Mouse (Mus musculus): ENCODE measurements around the gene Trpc6. TPM values are rescaled to one million over a fixed set of nuclear protein-coding genes. Genes with fewer than 3 reads are reported as not detected.

Gene Trpc6
- polyA plus RNA-seq, 1 experiment from 2014 or later, result 4.9 TPM

- no peaks in the 10 kb centered on the region for H3K9me3 ChIP-seq (ENCODE audit: control insufficient read depth, low read depth, low read length)
- ATAC-seq (ENCODE audit: insufficient number of reproducible peaks, insufficient read depth, low FRiP score, low read depth), result no peak
- H3K27ac ChIP-seq (ENCODE audit: low read length), result no peak overlapping the region
- no peak overlapping the region for H3K4me2 ChIP-seq (replicated peaks; ENCODE audit: low read depth, low read length)
- no peaks in the 10 kb centered on the region for H3K4me1 ChIP-seq (ENCODE audit: control insufficient read depth, insufficient read depth, low read length)
- WGBS, result 48% methylated on average over 2 of the region's 2 CpGs
- no peak overlapping the region for H3K9ac ChIP-seq (replicated peaks; ENCODE audit: low read depth, low read length)
- H3K27me3 ChIP-seq (ENCODE audit: control insufficient read depth, insufficient read depth, low read length), result no peaks in the 10 kb centered on the region
- H3K4me3 ChIP-seq (ENCODE audit: low read depth, low read length), result no peak overlapping the region
- H3K36me3 ChIP-seq (ENCODE audit: control insufficient read depth, insufficient read depth, low read length), result no peaks in the 10 kb centered on the region
Measured at GRCm38 (mm10) chr9:8634344-8634743, 90.4 kb downstream of the Trpc6 start.

DNA sequence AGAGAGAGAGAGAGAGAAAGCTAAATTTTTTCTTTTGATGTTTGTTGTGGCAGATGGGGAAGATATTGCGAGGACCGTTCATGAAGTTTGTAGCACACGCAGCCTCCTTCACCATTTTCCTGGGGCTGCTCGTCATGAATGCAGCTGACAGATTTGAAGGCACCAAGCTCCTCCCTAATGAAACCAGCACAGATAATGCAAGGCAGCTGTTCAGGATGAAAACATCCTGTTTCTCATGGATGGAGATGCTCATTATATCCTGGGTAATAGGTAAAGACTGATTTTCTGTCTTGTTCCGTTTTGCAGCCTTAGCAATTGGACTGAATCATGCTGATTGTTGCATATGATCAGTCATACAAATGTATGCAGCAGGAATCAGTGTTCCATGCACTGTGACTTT, 99.5 kb downstream of the Trpc6 start:
- Histone ChIP-seq H3K4me1 (ENCODE audit: control insufficient read depth, insufficient read depth, low read length) (no peaks in the 10 kb centered on the region), H3K4me3 (ENCODE audit: low read depth, low read length) (no peak overlapping the region), H3K27ac (ENCODE audit: low read length) (no peak overlapping the region), H3K36me3 (ENCODE audit: control insufficient read depth, insufficient read depth, low read length) (no peaks in the 10 kb centered on the region), H3K9me3 (ENCODE audit: control insufficient read depth, low read depth, low read length) (no peaks in the 10 kb centered on the region), H3K9ac (replicated peaks; ENCODE audit: low read depth, low read length) (no peak overlapping the region), H3K4me2 (replicated peaks; ENCODE audit: low read depth, low read length) (no peak overlapping the region), H3K27me3 (ENCODE audit: control insufficient read depth, insufficient read depth, low read length) (no peaks in the 10 kb centered on the region)
- no peak for ATAC-seq (ENCODE audit: insufficient number of reproducible peaks, insufficient read depth, low FRiP score, low read depth)
- WGBS, result 74% methylated on average over 5 of the region's 5 CpGs

DNA sequence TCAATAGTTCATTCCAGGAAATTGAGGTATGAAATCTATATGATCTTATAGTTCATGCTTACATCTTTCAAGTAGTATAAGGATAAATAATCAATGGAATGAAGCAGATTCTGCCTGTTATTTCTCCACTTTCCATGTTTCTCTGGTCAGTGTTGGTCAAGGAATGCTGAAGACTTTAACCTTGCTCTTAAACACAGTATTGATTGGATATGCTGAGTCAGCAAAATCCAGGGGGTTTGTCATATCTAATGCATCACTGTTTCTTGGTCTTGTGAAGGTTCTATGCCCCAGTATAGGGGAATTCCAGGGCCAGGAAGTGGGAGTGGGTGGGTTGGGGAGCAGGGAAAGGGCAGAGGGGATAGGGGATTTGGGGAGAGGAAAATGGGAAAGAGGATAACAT, 111.4 kb downstream of the Trpc6 start:
- Histone ChIP-seq H3K27me3 (ENCODE audit: control insufficient read depth, insufficient read depth, low read length) (no peaks in the 10 kb centered on the region), H3K36me3 (ENCODE audit: control insufficient read depth, insufficient read depth, low read length) (no peaks in the 10 kb centered on the region), H3K4me3 (ENCODE audit: low read depth, low read length) (no peak overlapping the region), H3K9ac (replicated peaks; ENCODE audit: low read depth, low read length) (no peak overlapping the region), H3K4me2 (replicated peaks; ENCODE audit: low read depth, low read length) (no peak overlapping the region), H3K27ac (ENCODE audit: low read length) (no peak overlapping the region), H3K4me1 (ENCODE audit: control insufficient read depth, insufficient read depth, low read length) (no peaks in the 10 kb centered on the region), H3K9me3 (ENCODE audit: control insufficient read depth, low read depth, low read length) (no peaks in the 10 kb centered on the region)
- no peak for ATAC-seq (ENCODE audit: insufficient number of reproducible peaks, insufficient read depth, low FRiP score, low read depth)

GRCm38 (mm10) chr9:8672944-8673343, 129.0 kb downstream of the Trpc6 start:
- H3K4me3 ChIP-seq (ENCODE audit: low read depth, low read length), result no peak overlapping the region
- no peaks in the 10 kb centered on the region for H3K36me3 ChIP-seq (ENCODE audit: control insufficient read depth, insufficient read depth, low read length)
- no peak overlapping the region for H3K4me2 ChIP-seq (replicated peaks; ENCODE audit: low read depth, low read length)
- WGBS, result 73% methylated on average over 1 of the region's 1 CpGs
- H3K4me1 ChIP-seq (ENCODE audit: control insufficient read depth, insufficient read depth, low read length), result no peaks in the 10 kb centered on the region
- H3K27ac ChIP-seq (ENCODE audit: low read length), result no peak overlapping the region
- no peaks in the 10 kb centered on the region for H3K27me3 ChIP-seq (ENCODE audit: control insufficient read depth, insufficient read depth, low read length)
- no peak overlapping the region for H3K9ac ChIP-seq (replicated peaks; ENCODE audit: low read depth, low read length)
- ATAC-seq (ENCODE audit: insufficient number of reproducible peaks, insufficient read depth, low FRiP score, low read depth), result no peak
- H3K9me3 ChIP-seq (ENCODE audit: control insufficient read depth, low read depth, low read length), result no peaks in the 10 kb centered on the region

GRCm38 (mm10) chr9:8676607-8677006, 132.7 kb downstream of the Trpc6 start:
- Histone ChIP-seq H3K4me2 (replicated peaks; ENCODE audit: low read depth, low read length) (no peak overlapping the region), H3K4me3 (ENCODE audit: low read depth, low read length) (no peak overlapping the region), H3K9ac (replicated peaks; ENCODE audit: low read depth, low read length) (no peak overlapping the region), H3K9me3 (ENCODE audit: control insufficient read depth, low read depth, low read length) (no peaks in the 10 kb centered on the region), H3K4me1 (ENCODE audit: control insufficient read depth, insufficient read depth, low read length) (no peaks in the 10 kb centered on the region), H3K36me3 (ENCODE audit: control insufficient read depth, insufficient read depth, low read length) (no peaks in the 10 kb centered on the region), H3K27me3 (ENCODE audit: control insufficient read depth, insufficient read depth, low read length) (no peaks in the 10 kb centered on the region), H3K27ac (ENCODE audit: low read length) (no peak overlapping the region)
- 58% methylated on average over 1 of the region's 1 CpGs for WGBS
- no peak for ATAC-seq (ENCODE audit: insufficient number of reproducible peaks, insufficient read depth, low FRiP score, low read depth)

DNA sequence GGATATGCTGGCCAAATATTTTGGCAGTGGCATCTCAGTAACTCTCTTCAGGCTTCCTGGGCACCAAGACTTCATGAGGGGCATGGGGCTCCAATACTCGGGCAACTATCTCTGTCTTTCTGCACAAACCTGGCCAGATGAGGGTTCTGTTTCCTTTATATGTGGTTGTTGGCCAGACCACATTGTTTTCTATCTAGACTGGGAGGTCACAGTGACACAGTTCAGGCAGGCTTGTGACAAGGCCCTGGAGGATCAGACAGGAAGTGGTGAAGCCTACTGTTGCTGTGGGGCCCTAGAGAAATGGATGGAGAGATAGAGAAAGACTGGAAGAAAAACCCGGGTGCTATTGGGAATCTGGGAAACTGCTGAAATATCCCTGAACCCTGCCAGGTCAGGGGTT, 149.2 kb downstream of the Trpc6 start:
- H3K36me3 ChIP-seq (ENCODE audit: control insufficient read depth, insufficient read depth, low read length), result no peaks in the 10 kb centered on the region
- H3K27ac ChIP-seq (ENCODE audit: low read length), result no peak overlapping the region
- WGBS, result 80% methylated on average over 2 of the region's 2 CpGs
- no peaks in the 10 kb centered on the region for H3K4me1 ChIP-seq (ENCODE audit: control insufficient read depth, insufficient read depth, low read length)
- H3K9me3 ChIP-seq (ENCODE audit: control insufficient read depth, low read depth, low read length), result no peaks in the 10 kb centered on the region
- no peak overlapping the region for H3K9ac ChIP-seq (replicated peaks; ENCODE audit: low read depth, low read length)
- no peak for ATAC-seq (ENCODE audit: insufficient number of reproducible peaks, insufficient read depth, low FRiP score, low read depth)
- H3K4me2 ChIP-seq (replicated peaks; ENCODE audit: low read depth, low read length), result no peak overlapping the region
- H3K27me3 ChIP-seq (ENCODE audit: control insufficient read depth, insufficient read depth, low read length), result no peaks in the 10 kb centered on the region
- no peak overlapping the region for H3K4me3 ChIP-seq (ENCODE audit: low read depth, low read length)

DNA sequence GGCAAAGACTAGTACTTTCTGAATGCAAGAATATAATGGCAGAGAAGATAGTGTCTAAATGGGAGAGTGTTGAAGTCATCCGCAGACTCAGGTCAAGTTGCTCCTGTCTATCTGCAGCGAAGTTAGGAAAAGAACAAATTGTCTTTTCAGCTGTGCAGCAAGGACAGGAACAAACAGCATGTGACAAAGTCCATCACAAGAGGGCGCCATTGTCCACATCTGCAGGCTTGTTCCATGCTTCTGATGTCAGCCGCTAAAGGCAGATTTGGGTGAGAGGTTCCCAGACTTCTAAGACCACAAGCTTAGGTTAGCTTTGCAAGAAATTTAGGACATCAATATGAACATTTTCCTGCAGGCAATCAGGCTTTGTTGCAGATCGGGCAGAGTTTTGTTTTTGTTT, 156.7 kb downstream of the Trpc6 start:
- H3K4me2 ChIP-seq (replicated peaks; ENCODE audit: low read depth, low read length), result no peak overlapping the region
- no peaks in the 10 kb centered on the region for H3K9me3 ChIP-seq (ENCODE audit: control insufficient read depth, low read depth, low read length)
- H3K27me3 ChIP-seq (ENCODE audit: control insufficient read depth, insufficient read depth, low read length), result no peaks in the 10 kb centered on the region
- H3K27ac ChIP-seq (ENCODE audit: low read length), result no peak overlapping the region
- H3K9ac ChIP-seq (replicated peaks; ENCODE audit: low read depth, low read length), result no peak overlapping the region
- ATAC-seq (ENCODE audit: insufficient number of reproducible peaks, insufficient read depth, low FRiP score, low read depth), result 0 out of 2 replicates have a peak, but pooled peaks have one; percentile 53
- no peak overlapping the region for H3K4me3 ChIP-seq (ENCODE audit: low read depth, low read length)
- 21% methylated on average over 5 of the region's 5 CpGs for WGBS
- H3K4me1 ChIP-seq (ENCODE audit: control insufficient read depth, insufficient read depth, low read length), result no peaks in the 10 kb centered on the region
- no peaks in the 10 kb centered on the region for H3K36me3 ChIP-seq (ENCODE audit: control insufficient read depth, insufficient read depth, low read length)

- no peak for ATAC-seq (ENCODE audit: insufficient number of reproducible peaks, insufficient read depth, low FRiP score, low read depth)
- Histone ChIP-seq H3K36me3 (ENCODE audit: control insufficient read depth, insufficient read depth, low read length) (no peaks in the 10 kb centered on the region), H3K4me1 (ENCODE audit: control insufficient read depth, insufficient read depth, low read length) (no peaks in the 10 kb centered on the region), H3K27me3 (ENCODE audit: control insufficient read depth, insufficient read depth, low read length) (no peaks in the 10 kb centered on the region), H3K27ac (ENCODE audit: low read length) (no peak overlapping the region), H3K9me3 (ENCODE audit: control insufficient read depth, low read depth, low read length) (no peaks in the 10 kb centered on the region), H3K4me3 (ENCODE audit: low read depth, low read length) (no peak overlapping the region), H3K9ac (replicated peaks; ENCODE audit: low read depth, low read length) (no peak overlapping the region), H3K4me2 (replicated peaks; ENCODE audit: low read depth, low read length) (no peak overlapping the region)
- 73% methylated on average over 1 of the region's 1 CpGs for WGBS
Measured at GRCm38 (mm10) chr9:8703516-8703915, 159.6 kb downstream of the Trpc6 start.

GRCm38 (mm10) chr9:8703956-8704355, 160.0 kb downstream of the Trpc6 start:
- 0 out of 2 replicates have a peak, but pooled peaks have one; percentile 37 for ATAC-seq (ENCODE audit: insufficient number of reproducible peaks, insufficient read depth, low FRiP score, low read depth)
- Histone ChIP-seq H3K36me3 (ENCODE audit: control insufficient read depth, insufficient read depth, low read length) (no peaks in the 10 kb centered on the region), H3K4me1 (ENCODE audit: control insufficient read depth, insufficient read depth, low read length) (no peaks in the 10 kb centered on the region), H3K9me3 (ENCODE audit: control insufficient read depth, low read depth, low read length) (no peaks in the 10 kb centered on the region), H3K9ac (replicated peaks; ENCODE audit: low read depth, low read length) (no peak overlapping the region), H3K27ac (ENCODE audit: low read length) (no peak overlapping the region), H3K4me2 (replicated peaks; ENCODE audit: low read depth, low read length) (no peak overlapping the region), H3K27me3 (ENCODE audit: control insufficient read depth, insufficient read depth, low read length) (no peaks in the 10 kb centered on the region), H3K4me3 (ENCODE audit: low read depth, low read length) (no peak overlapping the region)
- 51% methylated on average over 5 of the region's 5 CpGs for WGBS

Data from stomach, embryonic 14.5 days (tissue).